Mouse (Mus musculus): ENCODE data around the gene Zkscan1.
"Not testable (repeated sequence)": the region's sequence is repeated elsewhere in the genome, so short reads cannot be mapped to it uniquely, and the experiment has no call there.

- not testable (repeated sequence) for TF ChIP-seq CTCF (IDR thresholded peaks at IDR 0.05; ENCODE audit: borderline replicate concordance, extremely low read depth, insufficient read depth, insufficient read length); POLR2A (IDR thresholded peaks at IDR 0.05; ENCODE audit: borderline replicate concordance, extremely low read depth, insufficient read depth, insufficient read length, poor library complexity, severe bottlenecking)
Measured at GRCm38 (mm10) chr5:138052894-138053293, 32.0 kb upstream of the Zkscan1 start, which contains the start of gene Smok3c.

Data from brain, embryonic 14.5 days (tissue).